Mouse (Mus musculus): ENCODE measurements around the gene Timp1. TPM values are rescaled to one million over a fixed set of nuclear protein-coding genes. Genes with fewer than 3 reads are reported as not detected.

Gene Timp1
- 1 to 10 TPM in 2 of 4 experiments, under 1 TPM in 2; 0.41 to 2.4 (median 1.0) TPM for total RNA-seq (2022)

DNA sequence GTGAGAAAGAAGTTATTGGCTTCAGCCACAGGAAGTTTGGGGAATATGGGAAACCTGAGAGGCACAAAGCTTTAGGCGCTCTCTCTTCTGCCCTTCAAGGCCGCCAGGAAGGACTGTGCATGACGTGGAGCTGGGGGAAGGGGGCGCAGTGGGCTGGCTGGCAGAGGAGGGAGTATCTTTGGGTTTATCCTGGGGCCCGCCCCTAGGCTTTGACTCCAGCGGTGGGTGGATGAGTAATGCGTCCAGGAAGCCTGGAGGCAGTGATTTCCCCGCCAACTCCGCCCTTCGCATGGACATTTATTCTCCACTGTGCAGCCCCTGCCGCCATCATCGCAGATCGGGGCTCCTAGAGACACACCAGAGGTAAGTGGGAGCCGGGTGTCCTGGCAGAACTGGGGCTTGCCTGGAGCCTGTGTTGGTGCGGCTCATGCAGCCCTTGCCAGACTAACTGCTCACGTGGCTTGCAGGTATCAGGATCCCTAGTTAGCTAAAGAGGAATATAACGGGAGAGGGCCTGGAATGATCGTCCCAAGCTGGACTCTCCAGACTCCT is at the start of gene Timp1:
Gene Timp1, plus strand, starts transcription at position 205 of the 552 bp plus-strand sequence.
- DNase-seq (ENCODE audit: low spot score in 2 of 2) = no peak

DNA sequence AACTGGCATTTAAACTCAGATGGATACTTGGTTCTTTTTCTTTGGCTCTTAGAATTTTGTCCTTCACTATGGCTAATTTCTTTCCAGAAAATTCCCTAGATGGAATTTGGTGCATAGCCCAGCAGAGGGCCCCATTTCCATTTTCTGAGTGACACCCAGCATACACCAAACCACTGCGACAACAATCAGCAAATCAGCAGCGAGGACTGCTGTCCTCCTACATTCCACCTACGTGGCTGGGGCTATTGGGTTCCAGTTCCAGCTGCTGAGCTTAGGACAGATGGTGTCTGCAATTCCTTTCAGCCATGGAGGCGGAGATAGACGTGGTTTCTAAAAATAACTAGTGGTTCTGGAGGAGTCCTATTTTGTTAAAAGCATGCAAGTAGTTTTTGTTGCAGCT is 41.0 kb upstream of the Timp1 start:
- DNase-seq (ENCODE audit: low spot score in 2 of 2) = peak; percentile 27 to 87

DNA sequence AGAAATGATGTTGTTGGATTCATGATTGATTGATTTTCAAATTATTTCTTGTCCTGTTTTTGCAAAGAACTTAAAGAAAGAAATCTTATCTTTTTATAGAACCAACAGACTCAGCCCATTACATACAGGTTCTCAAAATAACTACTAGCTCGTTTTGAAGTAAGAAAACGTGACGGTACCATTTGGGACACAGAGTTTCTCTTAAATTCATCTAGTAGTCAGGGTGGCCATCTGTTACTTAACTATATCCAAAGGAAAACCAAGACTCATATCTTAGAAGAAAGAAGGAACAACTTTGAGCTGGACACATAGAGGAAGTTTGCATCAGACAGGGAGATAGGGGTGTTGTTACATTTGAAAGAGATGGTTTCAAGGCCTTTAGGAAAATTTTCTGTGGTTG is 22.7 kb upstream of the Timp1 start:
- no peak for DNase-seq (ENCODE audit: low spot score in 2 of 2)

DNA sequence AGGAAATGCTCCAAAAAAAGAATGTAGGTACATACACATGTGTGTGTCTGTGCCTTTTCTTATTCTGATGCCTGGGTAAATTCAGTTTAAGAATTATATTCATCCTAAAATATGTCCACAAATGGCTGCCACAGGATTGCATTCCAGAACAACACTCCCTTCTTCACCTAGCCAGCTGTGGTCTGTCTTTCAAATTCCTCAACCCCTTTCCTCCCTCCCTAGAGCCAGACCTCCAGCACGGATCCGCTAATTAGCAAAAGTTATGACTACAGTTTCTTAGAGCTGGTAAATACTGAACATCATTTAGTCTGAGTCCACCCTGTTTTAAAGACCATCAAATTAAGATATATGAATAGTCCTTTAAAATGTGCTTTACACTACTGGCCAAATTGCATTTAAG is 22.1 kb upstream of the Timp1 start:
- DNase-seq (ENCODE audit: low spot score in 2 of 2) = no peak

DNA sequence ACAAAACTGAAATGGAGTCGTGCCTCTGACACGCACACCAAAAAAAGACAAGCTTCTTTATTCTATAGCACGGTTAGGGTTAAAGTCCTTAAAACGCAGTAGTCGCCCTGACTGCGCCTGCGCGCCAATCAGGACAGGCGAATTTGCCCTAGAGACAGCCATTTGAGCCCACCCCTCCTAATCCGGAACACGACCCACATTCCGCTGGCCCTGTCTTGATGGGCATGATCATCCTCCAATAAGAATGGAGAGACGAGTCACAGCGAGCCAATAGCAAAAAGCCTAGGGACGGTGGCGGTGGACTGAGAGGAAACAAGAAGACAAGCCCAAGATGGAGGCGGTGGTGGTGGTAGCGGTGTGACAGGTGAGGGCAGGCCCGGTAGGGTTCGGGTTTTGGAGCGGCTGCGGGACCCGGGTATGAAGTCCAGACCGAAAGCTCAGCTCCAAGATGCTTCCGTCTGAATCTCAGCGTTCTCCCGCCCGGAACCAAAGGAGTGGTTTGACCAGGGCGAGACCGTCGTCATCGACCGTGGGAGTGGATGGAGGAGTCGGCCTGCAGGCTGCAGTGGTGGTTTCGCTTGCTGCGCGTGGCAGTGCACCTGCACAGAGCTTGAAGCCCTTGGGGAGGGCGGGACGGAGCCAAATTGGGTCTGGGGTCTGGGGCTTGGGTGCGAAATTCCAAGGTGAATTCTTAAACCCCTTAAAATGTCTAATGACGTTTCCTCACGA is 21.5 kb upstream of the Timp1 start:
- DNase-seq (ENCODE audit: low spot score in 2 of 2) = peak; percentile 75 to 91

DNA sequence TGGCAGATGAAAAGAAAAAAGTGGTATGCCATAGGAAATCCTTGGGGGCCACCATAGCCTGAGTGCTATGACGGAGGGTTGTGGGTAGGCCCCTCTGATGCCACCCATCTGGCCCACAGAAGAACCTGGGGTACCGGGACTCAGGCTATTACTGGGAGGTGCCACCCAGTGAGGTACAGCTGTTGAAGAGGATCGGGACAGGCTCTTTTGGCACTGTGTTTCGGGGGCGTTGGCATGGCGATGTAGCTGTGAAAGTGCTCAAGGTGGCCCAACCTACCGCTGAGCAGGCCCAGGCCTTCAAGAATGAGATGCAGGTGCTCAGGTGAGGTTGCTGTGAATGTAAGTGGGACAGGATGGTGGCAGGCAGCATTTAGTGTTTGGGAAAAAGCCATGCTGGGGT is 16.2 kb upstream of the Timp1 start:
- DNase-seq (ENCODE audit: low spot score in 2 of 2) = no peak

DNA sequence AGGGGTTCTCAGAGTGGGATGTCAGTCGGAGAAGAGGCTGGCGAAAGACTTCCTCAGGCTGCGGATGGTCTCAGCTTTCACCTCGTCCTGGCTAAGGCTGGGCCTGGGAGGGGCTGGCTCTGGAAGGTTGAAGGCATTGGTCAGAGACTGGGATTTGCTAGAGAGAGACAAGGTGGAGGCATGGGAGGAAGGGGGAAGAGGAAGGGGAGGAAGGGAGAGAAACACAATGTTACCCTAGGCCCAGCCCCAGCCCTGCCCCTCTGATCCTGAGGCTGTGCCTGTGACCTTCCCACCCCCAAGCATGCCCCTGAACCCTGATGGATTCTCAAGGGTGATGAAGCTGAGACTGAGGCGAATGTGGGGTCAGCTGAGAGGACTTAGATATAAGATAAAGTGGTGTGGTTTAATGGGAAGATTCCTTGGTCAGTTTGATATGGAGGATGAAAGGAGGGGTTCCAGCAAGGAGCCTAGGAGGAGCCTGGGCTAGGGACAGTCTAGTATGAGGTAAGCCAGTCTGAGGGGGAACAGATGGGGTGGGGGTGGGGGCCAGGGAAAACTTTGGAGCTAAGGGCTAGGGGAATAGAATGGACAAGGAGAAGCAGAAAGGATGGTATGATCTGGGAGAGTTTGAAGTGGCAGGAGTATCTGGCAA is 8.4 kb upstream of the Timp1 start:
- no peak for DNase-seq (ENCODE audit: low spot score in 2 of 2)

DNA sequence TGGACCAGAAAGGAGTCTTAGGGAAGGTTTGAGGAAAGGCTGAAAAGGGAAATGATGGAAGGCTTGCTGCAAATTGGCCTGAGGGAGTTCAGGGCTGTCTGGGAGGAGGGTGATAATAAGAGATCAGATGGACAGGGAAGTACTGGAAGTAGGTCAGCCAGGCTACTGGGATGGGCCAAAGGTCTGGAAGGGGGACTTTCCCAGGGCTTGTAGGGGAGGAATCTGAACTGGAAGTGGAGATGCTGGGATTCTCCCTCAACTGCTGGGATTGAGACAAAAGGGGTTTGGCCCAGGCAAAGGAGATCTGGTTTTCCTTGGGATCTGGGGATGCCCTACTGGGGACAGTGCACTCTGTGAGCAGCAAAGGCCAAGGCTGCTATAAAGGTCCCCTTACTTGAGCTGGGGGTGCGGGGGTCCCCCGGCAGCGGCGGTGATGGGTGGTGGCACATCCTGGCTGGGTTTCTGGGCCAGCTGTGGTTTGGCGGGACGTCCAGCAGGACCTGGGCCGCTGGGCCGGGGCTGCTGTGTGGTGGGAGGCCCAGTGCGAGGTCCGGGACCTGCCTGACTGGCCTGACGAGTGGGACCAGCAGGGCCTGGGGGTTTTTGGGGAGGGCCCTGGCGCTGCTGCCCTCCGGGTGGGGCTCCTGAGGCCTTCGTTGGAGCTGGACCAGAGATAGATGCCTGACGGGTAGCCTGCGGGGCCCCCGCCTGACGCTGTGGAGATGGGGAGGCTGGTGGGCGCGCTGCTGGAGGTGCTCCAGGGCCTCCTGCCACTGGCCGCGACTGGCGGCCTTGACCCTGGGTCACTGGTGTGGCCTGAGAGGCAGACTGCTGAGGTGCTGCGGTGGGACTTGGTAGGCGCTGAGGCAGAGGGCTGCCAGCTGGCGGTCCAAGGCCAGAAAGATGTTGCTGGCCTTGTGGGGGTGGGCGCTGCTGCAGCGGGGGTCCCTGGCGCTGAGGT is 7.6 kb upstream of the Timp1 start:
- no peak for DNase-seq (ENCODE audit: low spot score in 2 of 2)

DNA sequence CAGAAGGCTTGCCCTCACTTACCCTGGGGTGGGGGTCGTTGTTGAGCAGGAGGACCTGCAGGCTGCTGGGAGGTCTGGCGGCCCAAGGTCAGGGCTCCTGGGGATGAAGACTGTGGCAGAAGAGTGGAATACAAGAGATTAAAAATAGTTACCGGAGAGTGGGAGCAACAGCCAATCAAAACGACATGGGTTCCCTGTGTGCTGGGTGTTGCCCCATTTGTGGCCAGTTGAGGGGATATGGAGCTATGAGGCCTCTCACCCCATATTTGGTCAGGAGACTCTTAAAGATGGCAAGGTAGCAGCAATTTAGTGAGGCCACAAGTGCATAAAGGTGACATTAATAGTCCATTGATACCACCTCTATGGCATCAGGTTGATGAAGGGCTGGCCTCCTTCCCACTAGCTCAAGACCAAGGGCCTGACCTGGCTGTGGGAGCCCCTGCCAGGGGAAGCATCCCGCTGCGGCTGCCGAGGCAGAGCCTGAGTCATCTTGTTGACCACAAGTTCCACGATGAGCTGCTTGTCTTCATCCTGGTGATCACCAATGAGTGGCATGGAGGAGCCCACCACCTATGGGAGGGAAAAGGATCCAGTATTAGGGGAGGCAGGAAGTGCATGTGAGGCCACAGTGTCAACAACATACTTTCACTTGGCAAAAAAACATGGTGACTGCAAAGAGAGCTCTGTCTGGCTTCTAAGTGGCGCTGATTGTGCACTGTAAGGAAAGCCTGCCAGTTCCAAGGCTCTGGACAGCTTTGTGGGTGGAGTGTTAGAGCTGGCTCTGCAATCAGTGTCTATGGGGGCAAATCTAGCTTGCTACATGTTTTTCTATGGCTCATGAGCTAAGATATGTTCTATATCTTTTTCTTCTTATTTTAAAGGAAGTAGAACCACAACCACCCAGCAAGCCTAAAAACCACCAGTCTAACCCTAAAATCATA is 6.5 kb upstream of the Timp1 start:
- DNase-seq (ENCODE audit: low spot score in 2 of 2) = no peak

DNA sequence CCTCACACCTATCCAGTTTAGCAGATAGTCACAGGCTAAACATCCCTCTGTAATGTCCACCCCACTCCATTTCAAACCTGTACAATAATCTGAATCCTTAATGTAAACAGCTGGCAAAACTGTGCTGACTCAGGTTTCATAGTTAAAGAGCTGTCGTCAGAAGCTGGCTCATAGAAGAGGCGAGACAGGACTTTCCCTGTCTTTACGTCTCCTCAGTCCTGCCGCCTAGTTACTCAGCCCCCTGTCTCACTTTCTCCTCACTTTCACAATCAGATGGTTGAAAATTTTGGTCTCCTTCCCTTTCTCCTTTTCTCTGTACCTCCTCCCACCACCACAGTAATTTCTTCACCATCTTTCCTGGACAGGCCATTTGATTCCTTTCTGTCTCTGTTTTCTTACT is 1.9 kb upstream of the Timp1 start:
- DNase-seq (ENCODE audit: low spot score in 2 of 2) = no peak

DNA sequence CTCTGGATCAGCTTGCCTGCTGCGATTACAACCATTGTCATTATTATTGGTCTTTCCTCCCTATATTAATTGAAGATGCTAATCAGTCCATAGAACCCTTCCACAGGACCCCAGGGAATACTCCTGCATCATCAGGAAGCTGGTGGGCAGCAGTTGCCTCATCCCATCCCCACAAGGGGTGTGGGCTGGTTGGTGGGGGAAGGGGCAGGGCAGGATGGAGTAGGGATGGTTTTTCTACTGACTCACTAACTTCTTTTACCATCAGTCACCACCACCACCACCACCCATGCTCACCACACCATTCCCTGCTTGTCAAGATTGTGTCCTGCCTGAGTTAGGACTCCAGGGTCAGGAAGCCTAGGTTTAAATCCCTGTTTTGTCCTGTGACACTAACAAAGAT is 763 bp upstream of the Timp1 start:
- no peak for DNase-seq (ENCODE audit: low spot score in 2 of 2)

DNA sequence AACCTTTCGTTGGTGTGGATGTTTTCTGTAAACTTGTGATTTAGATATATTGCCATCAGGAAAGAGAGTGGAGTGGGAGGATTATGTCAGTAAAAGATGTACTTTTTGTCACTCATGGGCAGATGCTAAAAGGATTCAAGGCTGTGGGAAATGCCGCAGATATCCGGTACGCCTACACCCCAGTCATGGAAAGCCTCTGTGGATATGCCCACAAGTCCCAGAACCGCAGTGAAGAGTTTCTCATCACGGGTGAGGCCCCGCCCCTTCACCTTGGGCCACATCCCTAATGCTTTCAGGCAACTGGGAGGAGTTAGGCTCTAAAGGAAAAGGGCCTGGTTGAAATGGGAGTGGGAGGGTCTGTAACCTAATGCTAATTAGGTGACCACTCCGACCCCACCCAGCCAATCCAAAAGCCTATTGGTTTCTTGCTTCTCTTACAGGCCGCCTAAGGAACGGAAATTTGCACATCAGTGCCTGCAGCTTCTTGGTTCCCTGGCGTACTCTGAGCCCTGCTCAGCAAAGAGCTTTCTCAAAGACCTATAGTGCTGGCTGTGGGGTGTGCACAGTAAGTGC is 3.0 kb downstream of the Timp1 start:
- DNase-seq (ENCODE audit: low spot score in 2 of 2) = no peak

DNA sequence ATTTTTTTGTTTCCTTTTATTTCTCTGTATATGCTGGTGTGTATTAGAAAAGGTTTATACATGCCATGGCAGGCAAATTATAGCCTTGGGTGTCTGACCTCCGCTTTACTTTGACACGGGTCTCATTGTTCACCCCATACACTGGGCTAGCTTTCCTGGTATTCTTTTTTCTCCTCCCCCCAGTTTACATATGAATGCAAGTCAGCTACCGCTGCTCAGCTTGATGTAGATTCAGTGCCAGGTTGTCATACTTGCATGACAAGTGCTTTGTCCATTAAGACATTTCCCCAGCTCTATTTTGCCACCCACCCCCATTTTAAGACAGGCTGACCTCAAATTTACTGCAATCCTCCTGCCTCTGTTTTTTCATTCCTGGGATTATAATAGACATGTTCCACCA is 5.3 kb downstream of the Timp1 start:
- DNase-seq (ENCODE audit: low spot score in 2 of 2) = no peak

DNA sequence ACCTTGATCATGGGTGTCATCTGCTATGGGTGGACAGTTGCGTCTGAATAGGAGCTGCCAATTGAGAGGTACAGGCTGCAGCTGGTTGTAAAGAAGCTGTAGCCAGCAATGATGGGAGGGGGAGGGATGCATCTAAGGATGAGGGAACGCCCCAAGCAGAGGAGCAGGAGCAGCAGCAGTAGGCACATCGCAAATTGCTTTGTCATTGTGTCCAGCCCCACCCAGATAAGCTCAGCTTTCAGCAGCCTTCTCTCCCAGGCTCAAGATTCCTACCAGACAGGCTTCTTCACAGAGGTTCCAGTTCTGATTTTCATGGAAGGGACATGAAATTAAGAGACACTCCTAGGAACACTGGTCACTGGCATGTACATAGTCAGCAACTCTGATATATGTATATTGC is 40.1 kb downstream of the Timp1 start:
- no peak for DNase-seq (ENCODE audit: low spot score in 2 of 2)

DNA sequence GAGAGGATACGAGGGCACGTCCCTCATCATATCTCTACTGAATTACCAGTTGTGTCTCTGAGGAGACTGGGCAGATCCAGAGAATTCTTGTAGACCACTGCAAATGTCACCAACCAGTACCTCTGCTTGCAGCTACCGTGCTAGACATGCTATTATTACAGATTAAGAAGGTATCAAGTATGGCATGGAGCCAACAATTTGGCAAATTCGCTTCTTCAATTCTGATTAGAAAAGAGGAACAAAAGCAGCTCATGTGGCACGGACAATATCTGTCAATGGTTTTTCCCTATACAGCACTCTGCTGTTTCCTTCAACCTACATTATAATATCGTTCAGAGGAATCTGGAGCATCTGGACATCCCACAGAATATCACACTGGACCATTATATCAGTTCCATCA is 43.8 kb downstream of the Timp1 start:
- DNase-seq (ENCODE audit: low spot score in 2 of 2) = no peak

DNA sequence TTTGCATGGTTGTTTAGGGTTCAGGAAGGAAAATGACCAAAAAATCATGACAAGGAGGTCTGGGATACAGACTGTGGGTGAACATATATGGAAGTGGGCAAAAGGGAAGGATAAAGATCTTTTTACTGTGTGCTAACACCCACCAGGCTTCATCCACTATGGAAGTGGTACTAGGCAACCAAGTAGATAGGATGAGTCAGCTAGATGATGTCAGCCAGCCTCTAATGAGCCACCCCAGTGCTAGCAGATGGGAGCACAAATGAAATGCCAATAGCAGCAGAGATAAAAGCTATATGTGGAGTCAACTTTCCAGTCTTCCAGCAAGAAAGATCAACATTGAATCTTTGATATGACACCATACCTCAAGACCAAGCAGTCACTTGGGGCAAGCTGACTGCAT is 45.1 kb downstream of the Timp1 start:
- DNase-seq (ENCODE audit: low spot score in 2 of 2) = peak in 1 of 2 experiments; percentile 33

DNA sequence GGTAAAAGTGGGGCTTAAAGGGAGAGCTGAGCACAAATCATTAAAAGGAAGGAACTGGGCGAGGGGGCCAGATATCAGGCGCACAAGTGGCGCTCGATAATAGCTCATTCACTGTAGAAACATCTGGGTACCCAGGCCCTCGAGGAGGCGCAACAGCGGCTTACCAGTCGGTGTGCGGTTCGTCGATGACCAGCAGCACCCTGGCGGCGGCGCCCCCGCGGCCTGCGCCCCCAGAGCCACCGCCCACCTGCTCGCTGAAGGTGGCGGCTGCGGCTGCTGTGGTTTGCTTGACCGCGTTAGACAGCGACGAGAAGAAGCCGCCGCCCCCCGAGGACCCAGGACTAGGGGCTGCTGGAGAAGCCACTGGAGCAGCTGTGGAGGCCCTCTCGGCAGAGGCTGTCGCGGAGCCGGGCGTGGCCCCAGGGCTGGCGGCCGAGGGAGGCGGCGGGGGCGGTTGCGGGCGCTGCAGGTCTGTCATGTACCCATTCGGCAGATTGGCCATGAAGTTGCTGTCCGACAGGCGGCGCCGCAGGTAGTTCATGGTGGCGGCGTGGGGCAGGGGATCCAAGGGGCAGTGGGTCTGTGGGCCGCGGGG is 50.4 kb downstream of the Timp1 start:
- peak in 1 of 2 experiments; percentile 17 for DNase-seq (ENCODE audit: low spot score in 2 of 2)

DNA sequence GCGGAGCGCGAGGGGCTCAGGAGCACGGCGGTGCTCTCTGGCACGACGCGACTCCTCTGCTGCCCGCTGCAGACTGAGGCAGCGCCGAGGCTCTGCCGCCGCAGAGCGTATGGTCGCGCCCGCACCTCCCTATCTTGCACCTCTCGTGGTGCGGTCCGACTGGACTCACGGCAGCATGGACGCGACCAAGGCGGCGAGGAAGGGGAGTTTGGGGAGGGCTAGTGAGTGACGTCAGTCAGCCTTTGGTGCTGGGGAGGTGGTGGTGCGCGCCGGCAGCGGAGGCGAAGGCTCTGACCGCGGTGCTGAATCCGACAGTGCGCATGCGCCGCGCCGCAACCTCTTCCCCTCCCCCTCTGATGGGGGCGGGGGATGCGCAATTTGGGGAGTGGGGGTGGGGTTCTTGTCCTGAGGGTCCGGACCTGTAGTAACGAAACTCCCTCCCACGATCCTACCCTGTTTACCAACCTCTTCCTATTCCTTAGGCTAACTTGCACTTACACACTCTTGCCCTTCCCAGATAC is 50.9 kb downstream of the Timp1 start, which contains the start of gene Syn1:
Gene Syn1, minus strand, starts transcription at position 161 of the 521 bp plus-strand sequence.
- peak; percentile 53 to 85 for DNase-seq (ENCODE audit: low spot score in 2 of 2)

DNA sequence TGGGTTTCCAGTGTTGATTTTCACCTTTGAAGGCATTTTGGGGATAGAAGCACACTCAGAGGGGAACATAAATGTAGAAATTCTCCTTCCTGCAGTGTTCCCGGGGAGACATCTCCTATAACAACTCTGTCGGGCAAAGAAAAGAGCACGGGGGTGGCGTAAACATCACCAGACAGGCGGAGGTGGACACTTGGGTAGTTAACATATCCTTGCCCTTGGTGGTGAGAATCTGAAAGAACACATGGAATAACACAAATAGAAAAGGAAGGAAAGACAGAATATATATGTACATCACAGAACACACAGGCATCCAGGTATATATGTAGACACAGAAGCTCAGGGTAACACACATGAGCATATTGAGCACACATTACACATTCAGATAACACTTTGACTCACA is 51.4 kb downstream of the Timp1 start:
- DNase-seq (ENCODE audit: low spot score in 2 of 2) = peak in 1 of 2 experiments; percentile 35
